Mouse (Mus musculus): ENCODE measurements around the gene Lkaaear1. TPM values are rescaled to one million over a fixed set of nuclear protein-coding genes. Genes with fewer than 3 reads are reported as not detected.

The Lkaaear1 gene
- polyA plus RNA-seq, 1 experiment, result not detected

DNA sequence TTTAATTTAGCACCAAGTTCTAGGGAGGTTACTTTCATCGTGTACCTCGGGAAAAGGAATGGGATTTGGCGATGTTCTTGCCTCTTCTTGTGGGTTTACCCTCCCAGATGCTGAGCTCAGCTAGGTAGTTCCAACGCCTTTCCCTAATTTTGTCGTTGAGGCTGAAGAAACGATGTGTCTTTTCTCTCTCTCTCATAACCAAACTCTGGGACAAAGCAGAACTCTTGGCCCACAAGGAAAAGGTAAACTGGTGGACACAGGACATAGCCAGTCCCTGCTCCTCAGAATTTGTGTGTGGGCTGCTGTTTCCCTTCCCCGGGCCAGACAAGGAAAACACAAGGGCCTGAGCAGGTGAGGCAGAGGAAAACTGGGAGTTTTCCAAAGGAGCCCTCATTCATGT is 26.3 kb downstream of the Lkaaear1 start:
- 59% methylated on average over 7 of the region's 7 CpGs for WGBS

DNA sequence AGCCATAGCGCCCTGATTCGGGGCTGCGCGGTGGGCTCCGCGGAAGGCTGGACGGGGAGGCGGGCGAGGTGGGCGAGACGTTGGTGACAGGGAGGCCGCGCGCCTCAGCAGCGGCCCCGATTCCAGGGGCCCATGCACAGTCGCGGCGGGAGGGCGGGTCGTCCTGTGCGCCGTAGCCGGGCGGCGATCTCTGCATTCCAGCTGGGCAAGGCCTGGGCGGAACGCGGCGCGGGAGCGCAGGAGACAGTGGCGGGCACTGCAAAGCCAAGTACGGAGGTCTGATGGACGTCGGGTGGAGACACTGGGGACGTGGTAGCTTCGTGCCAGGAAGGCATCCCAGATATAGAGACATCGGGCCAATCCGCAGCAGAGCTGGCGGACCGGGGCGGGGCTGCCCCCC is 26.9 kb downstream of the Lkaaear1 start, which contains the start of gene Sox18:
Gene Sox18 (minus strand): TSS at position 315 of the 400 bp plus-strand sequence.
- TF ChIP-seq CTCF (IDR thresholded peaks at IDR 0.05; ENCODE audit: control insufficient read depth, insufficient read depth, low read length) (no peak), POLR2A (IDR thresholded peaks at IDR 0.05; ENCODE audit: borderline replicate concordance, control insufficient read depth, low read depth, low read length) (0 out of 2 replicates have a peak, but pooled peaks have one; percentile 30)
- WGBS, result 3% methylated on average over 43 of the region's 43 CpGs
- Histone ChIP-seq H3K27ac (ENCODE audit: control insufficient read depth, insufficient read depth, low read depth, low read length, poor library complexity) (peak within 1 kb of the TSS; percentile 14; the same call in 1 of the 2 replicates), H3K4me1 (ENCODE audit: control insufficient read depth, insufficient read depth, low read length) (no peaks in the 10 kb centered on the region), H3K4me3 (replicated peaks; ENCODE audit: control insufficient read depth, low read depth, low read length) (no peak within 1 kb of the TSS)

More for the DNA sequence above, 26.3 kb downstream of the Lkaaear1 start:
- Histone ChIP-seq H3K27ac (ENCODE audit: control insufficient read depth, insufficient read depth, low read depth, low read length, poor library complexity) (no peak overlapping the region), H3K4me1 (ENCODE audit: control insufficient read depth, insufficient read depth, low read length) (no peaks in the 10 kb centered on the region), H3K4me3 (replicated peaks; ENCODE audit: control insufficient read depth, low read depth, low read length) (no peak overlapping the region)
- TF ChIP-seq POLR2A (IDR thresholded peaks at IDR 0.05; ENCODE audit: borderline replicate concordance, control insufficient read depth, low read depth, low read length) (no peak), CTCF (IDR thresholded peaks at IDR 0.05; ENCODE audit: control insufficient read depth, insufficient read depth, low read length) (no peak)

DNA sequence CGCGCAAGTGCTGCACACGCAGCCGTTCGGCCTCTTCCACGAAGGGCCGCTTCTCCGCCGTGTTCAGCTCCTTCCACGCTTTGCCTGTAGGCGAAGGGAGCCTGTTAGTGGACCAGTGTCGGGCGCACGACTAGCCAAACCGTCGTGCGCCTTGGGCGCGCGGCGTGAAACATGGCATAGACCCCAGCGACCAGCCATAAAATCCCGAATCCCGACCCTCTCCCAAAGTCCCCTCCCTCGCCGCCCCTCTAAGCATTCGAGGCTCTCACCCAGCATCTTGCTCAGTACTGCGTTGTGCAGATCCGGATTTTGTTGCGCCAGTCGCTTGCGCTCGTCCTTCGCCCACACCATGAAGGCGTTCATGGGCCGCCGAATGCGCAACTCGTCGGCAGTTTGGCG is 27.3 kb downstream of the Lkaaear1 start:
- peak overlapping the region; percentile 14; the same call in 1 of the 2 replicates for H3K27ac ChIP-seq (ENCODE audit: control insufficient read depth, insufficient read depth, low read depth, low read length, poor library complexity)
- TF ChIP-seq POLR2A (IDR thresholded peaks at IDR 0.05; ENCODE audit: borderline replicate concordance, control insufficient read depth, low read depth, low read length) (no peak), CTCF (IDR thresholded peaks at IDR 0.05; ENCODE audit: control insufficient read depth, insufficient read depth, low read length) (no peak)
- no peaks in the 10 kb centered on the region for H3K4me1 ChIP-seq (ENCODE audit: control insufficient read depth, insufficient read depth, low read length)
- H3K4me3 ChIP-seq (replicated peaks; ENCODE audit: control insufficient read depth, low read depth, low read length), result no peak overlapping the region
- WGBS, result 2% methylated on average over 41 of the region's 41 CpGs

DNA sequence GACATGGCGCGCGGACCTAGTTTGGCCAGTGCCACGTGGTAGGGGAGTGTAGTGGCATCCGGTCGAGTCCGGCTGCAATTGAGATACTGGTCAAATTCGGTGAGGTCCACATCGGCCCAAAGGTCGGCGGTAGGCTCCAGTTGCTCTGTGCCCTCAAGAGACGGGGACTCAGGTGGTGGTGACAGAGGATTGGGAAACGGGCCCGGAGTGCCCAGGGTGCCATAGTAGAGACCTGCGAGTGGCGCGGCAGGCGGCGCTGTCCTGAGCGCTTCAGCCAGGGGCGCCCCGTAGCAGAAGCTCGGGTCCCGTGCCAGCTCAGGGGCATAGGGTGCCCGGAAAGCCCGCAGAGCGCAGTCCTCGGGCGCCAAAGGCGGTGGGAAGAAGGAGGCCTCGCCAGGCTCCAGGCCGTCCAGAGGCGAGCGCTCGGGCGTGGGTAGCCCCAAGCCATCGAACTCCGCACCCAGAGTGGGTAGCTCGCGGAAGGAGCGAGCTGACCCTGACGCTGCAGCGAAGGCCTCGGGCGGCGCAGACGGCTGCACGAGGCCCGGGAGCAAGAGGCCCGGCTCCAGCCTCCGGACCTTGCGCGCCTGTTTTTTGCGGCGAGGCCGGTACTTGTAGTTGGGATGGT is 27.8 kb downstream of the Lkaaear1 start:
- WGBS, result 12% methylated on average over 54 of the region's 56 CpGs
- no peak for TF ChIP-seq CTCF (IDR thresholded peaks at IDR 0.05; ENCODE audit: control insufficient read depth, insufficient read depth, low read length)
- no peak for TF ChIP-seq POLR2A (IDR thresholded peaks at IDR 0.05; ENCODE audit: borderline replicate concordance, control insufficient read depth, low read depth, low read length)

DNA sequence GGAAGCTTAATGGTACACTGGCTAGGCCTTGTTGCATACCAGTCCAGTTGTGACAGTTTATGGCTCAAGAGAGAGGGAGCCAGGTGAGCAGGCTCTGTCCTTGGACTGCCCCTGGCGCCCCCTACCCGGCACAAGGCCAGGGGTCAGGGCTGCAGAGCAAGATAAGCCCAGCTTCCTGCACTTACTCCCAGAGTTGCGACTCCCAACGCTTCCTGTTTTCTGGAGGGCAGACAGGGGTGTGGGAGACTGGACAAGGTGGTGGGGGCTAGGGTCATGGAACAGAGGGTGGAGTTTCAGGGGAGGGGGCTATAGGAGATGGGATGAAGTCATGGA is 35.0 kb downstream of the Lkaaear1 start:
- no peak for TF ChIP-seq CTCF (IDR thresholded peaks at IDR 0.05; ENCODE audit: control insufficient read depth, insufficient read depth, low read length)
- TF ChIP-seq POLR2A (IDR thresholded peaks at IDR 0.05; ENCODE audit: borderline replicate concordance, control insufficient read depth, low read depth, low read length), result no peak
- no peak overlapping the region for H3K27ac ChIP-seq (ENCODE audit: control insufficient read depth, insufficient read depth, low read depth, low read length, poor library complexity)
- H3K4me3 ChIP-seq (replicated peaks; ENCODE audit: control insufficient read depth, low read depth, low read length), result no peak overlapping the region
- 12% methylated on average over 4 of the region's 4 CpGs for WGBS
- peaks cover 3% of the 10 kb centered on the region for H3K4me1 ChIP-seq (ENCODE audit: control insufficient read depth, insufficient read depth, low read length)

More for the DNA sequence above, 27.8 kb downstream of the Lkaaear1 start:
- no peak overlapping the region for H3K27ac ChIP-seq (ENCODE audit: control insufficient read depth, insufficient read depth, low read depth, low read length, poor library complexity)
- no peak overlapping the region for H3K4me3 ChIP-seq (replicated peaks; ENCODE audit: control insufficient read depth, low read depth, low read length)
- no peaks in the 10 kb centered on the region for H3K4me1 ChIP-seq (ENCODE audit: control insufficient read depth, insufficient read depth, low read length)

DNA sequence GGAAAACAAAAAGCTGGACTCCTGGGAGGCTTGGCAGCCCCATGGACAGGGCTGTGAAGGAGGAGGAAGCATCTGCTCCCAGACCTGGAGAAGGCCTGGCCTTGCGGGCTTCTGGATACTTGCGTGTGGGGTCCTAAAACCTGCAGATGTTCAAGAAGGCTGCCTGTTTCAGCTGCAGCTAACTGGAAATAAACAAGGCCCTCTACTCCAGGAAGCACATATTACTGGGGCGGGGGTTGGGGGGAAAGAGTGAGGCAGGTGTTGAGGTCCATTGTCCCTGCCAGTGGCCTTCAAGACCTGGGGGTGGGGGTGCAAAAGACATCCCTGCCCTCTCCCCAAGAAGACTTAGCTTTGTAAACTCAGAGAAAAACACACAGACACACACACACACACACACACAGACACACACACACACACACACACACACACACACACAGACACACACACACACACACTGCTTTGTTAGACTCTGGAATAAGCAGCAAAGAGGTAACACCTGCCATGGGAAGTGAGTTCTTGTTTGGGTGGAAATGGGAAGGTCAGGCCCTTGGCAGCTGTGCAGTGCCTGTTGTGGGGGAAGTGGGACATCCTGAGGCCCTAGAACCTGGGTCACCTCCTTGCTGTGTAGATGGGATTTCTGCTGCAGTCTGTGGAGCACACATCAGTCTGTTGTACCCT is 35.5 kb downstream of the Lkaaear1 start:
- 66% methylated on average over 3 of the region's 3 CpGs for WGBS
- Histone ChIP-seq H3K4me1 (ENCODE audit: control insufficient read depth, insufficient read depth, low read length) (peaks cover 3% of the 10 kb centered on the region), H3K27ac (ENCODE audit: control insufficient read depth, insufficient read depth, low read depth, low read length, poor library complexity) (no peak overlapping the region), H3K4me3 (replicated peaks; ENCODE audit: control insufficient read depth, low read depth, low read length) (no peak overlapping the region)
- no peak for TF ChIP-seq POLR2A (IDR thresholded peaks at IDR 0.05; ENCODE audit: borderline replicate concordance, control insufficient read depth, low read depth, low read length)
- no peak for TF ChIP-seq CTCF (IDR thresholded peaks at IDR 0.05; ENCODE audit: control insufficient read depth, insufficient read depth, low read length)

DNA sequence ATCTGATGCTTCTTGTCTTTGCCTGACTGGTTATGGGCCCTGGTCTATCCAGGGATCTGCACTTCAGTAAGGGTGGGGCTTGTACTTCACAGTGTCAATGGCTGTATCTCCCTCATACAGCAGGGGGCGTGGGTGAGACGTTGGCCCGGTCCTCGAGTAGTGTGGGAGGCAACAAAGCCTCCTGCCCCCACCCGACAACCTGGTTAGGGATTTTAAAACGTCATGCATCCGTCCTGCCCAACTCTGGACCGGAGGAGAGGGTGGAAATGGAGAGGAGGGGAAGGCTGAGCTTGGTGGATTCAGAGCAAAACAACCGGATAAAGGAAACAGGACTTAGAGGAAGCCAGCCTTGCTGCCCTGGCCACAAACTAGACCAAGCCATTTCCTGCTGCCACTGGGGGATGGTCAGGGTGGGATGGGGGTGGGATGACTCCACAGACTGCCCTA is 38.6 kb downstream of the Lkaaear1 start:
- TF ChIP-seq CTCF (IDR thresholded peaks at IDR 0.05; ENCODE audit: control insufficient read depth, insufficient read depth, low read length) (peak; percentile 92), POLR2A (IDR thresholded peaks at IDR 0.05; ENCODE audit: borderline replicate concordance, control insufficient read depth, low read depth, low read length) (no peak)
- Histone ChIP-seq H3K4me1 (ENCODE audit: control insufficient read depth, insufficient read depth, low read length) (peaks cover 3% of the 10 kb centered on the region), H3K4me3 (replicated peaks; ENCODE audit: control insufficient read depth, low read depth, low read length) (peak overlapping the region; percentile 53), H3K27ac (ENCODE audit: control insufficient read depth, insufficient read depth, low read depth, low read length, poor library complexity) (peak overlapping the region; percentile 55)
- under 1% methylated on average over 9 of the region's 9 CpGs for WGBS

DNA sequence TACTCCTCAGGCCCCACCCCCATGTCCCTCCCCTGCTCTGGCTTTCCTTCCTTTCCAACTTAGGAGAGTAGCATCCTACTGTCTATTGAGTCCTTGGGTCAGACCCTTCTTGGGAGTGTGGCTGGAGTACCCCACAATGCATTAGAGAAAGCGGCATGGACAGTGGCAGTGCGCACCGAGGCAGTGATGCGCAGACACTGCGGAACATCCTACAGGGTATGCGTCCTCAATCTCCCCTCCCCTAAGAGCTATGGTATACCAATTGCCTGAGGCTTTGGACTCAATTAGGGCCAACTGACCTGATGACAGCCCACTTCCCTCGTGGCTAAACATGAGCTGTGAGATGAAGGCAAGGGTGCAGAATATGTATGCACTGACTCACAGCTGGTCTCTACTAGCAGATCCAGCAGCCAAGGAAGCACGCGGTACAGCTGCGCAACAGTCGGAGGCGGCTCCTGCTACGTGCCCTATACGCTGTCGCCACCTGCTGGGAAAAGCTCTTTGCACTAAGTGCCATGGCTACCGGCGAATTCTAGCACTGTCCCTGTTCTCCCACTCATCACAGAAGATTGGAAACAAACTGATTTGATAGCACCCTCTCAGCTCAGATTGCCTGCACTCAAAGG is 39.2 kb downstream of the Lkaaear1 start:
- H3K27ac ChIP-seq (ENCODE audit: control insufficient read depth, insufficient read depth, low read depth, low read length, poor library complexity), result no peak overlapping the region
- peak; percentile 54 for TF ChIP-seq CTCF (IDR thresholded peaks at IDR 0.05; ENCODE audit: control insufficient read depth, insufficient read depth, low read length)
- TF ChIP-seq POLR2A (IDR thresholded peaks at IDR 0.05; ENCODE audit: borderline replicate concordance, control insufficient read depth, low read depth, low read length), result no peak
- peaks cover 3% of the 10 kb centered on the region for H3K4me1 ChIP-seq (ENCODE audit: control insufficient read depth, insufficient read depth, low read length)
- WGBS, result 29% methylated on average over 17 of the region's 17 CpGs
- no peak overlapping the region for H3K4me3 ChIP-seq (replicated peaks; ENCODE audit: control insufficient read depth, low read depth, low read length)
